Mouse (Mus musculus): ENCODE data around the gene Cdk2ap2.

- TF ChIP-seq POLR2A (IDR thresholded peaks at IDR 0.05; ENCODE audit: low read depth, low read length), result no peak
- no peak for TF ChIP-seq CTCF (IDR thresholded peaks at IDR 0.05; ENCODE audit: extremely low read depth, insufficient read depth, insufficient read length, insufficient replicate concordance)
Observed at GRCm38 (mm10) chr19:4070756-4071155, 26.2 kb upstream of the Cdk2ap2 start.
